Mouse (Mus musculus) thymus, postnatal 14 days (tissue): ENCODE data around the gene Zfp953.
"Not testable (repeated sequence)": the region's sequence is repeated elsewhere in the genome, so short reads cannot be mapped to it uniquely, and the experiment has no call there.

ENCODE experiments used
- DNase-seq: peaks from one replicate; pipeline ENCODE4 v3.0.0; 2021

Zfp953 gene

DNA sequence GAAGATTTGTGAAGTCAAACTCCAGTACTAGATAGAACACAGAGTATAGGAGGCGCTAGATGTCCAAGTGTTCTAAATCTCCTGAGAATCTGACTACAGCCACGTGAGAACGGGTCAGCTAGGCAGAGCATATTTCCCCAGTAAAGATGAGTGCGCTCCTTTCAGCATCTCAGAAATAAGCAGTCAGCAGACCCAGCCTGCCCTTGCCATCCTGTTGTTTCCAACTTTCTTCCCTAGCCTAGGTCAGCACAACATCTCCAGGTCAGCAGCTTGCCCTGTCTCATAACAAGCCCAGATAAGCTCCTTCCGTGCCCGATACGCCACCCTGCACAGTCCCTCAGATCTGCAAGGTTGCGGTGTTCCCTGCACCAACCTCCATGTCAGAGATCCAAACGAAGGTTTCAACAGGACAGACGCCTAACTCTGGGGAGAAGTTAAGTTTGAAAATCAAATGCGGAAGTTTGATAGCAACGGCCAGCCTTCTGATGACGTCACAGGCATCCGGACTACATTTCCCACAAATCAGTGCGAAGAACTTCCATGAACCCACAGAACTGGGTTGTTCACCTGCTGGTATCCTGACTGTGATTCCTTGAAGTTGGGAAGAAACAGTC, at the start of gene Zfp953, which contains the start of gene Gm28044:
Gene Zfp953, minus strand, starts transcription at position 475 of the 614 bp plus-strand sequence.
Gene Gm28044, minus strand, starts transcription at position 406 of the 614 bp plus-strand sequence.
- DNase-seq, result peak; percentile 89

DNA sequence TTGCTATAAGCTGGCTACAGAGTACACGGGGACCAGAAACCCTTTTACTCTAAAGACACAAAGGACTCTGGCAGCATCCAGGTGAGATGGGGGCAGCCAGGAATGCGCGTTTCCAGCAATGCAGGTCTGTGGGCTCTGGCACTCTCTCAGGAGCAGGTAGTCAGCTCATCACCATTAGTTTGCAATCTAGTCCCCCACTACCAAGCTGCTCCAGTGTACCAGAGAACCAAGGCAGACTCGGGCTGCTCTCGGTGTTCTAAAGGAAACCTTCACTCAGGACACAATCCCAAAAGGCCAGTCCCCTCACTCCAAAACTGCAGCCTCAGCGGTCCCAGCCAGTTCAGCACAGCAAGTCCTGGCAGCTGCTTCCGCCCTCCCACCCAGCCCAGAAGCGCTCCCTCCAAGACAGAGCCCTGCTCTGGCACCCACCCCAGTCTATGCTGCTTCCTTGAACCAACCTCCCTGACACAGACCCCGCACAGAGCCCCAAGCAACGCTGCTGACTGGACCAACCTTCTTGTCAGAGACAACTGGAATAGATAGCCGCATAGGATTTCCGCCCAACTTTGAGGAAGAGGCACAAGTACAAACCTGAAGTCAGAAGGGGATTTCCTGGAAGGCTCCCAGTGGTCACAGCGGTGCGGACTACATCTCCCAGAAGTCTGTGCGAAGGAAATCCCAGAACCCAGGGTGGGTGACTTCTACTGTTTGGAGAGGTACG, 38.9 kb upstream of the Zfp953 start, which contains the start of gene Zfp429:
Gene Zfp429, minus strand, starts transcription at position 637 of the 721 bp plus-strand sequence.
- peak; percentile 78 for DNase-seq

DNA sequence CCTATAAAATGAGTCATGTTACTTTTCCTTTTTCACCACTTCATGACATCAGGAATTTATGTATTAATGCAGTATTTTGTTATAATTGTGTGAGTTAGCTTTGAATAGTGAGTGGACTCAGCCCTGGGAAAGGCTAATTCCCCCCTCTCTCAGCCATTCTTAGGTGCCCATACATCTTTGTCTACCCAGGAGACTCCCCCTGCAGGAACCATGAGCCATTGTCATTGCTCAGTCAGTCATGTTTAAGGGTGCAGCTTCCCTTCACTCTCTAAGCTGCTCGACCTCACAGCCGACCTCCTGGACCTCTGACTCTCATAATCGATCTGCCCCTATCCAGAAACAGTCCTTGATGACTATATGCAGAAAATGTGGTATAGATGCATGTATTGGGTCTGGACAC, 15.8 kb upstream of the Zfp953 start:
- DNase-seq, result not testable (repeated sequence)

DNA sequence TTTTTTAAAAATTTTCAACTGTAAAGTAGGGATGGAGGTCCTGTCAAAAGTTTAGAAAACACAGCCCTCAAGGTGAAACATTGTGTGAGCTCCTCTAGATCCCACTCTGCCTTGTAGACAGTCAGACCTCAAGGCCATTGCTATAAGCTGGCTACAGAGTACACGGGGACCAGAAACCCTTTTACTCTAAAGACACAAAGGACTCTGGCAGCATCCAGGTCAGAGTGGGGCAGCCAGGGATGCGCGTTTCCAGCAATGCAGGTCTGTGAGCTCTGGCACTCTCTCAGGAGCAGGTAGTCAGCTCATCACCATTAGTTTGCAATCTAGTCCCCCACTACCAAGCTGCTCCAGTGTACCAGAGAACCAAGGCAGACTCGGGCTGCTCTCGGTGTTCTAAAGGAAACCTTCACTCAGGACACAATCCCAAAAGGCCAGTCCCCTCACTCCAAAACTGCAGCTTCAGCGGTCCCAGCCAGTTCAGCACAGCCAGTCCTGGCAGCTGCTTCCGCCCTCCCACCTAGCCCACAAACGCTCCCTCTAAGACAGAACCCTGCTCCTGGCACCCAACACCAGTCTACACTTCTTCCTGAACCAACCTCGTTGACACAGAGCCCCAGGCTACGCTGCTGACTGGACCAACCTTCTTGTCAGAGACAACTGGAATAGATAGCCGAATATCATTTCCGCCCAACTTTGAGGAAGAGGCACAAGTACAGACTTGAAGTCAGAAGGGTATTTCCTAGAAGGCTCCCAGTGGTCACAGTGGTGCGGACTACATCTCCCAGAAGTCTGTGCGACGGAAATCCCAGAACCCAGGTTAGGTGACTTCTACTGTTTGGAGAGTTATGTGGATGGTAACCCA, 14.9 kb upstream of the Zfp953 start, which contains the start of the genes Gm28041 and Zfp456:
Gene Gm28041, minus strand, starts transcription at position 684 of the 862 bp plus-strand sequence.
Gene Zfp456, minus strand, starts transcription at position 761 of the 862 bp plus-strand sequence.
- DNase-seq, result peak; percentile 82

DNA sequence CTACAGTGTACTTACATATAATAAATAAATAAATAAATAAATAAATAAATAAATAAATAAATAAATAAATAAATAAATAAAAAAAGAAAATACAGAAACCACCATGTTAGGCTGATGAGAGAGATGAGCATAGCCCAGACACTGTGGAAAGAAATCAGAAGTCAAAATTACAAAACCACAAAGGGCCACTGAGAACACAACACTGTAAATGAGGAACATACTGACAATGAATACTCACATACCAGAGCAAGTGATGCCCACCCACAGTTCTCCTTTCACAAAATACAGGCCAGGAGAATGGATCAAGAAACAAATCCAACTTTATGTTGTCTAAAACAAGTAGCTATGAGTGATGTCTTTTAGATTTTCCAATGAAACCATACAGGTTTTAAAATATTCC, 8.6 kb downstream of the Zfp953 start:
- no peak for DNase-seq

DNA sequence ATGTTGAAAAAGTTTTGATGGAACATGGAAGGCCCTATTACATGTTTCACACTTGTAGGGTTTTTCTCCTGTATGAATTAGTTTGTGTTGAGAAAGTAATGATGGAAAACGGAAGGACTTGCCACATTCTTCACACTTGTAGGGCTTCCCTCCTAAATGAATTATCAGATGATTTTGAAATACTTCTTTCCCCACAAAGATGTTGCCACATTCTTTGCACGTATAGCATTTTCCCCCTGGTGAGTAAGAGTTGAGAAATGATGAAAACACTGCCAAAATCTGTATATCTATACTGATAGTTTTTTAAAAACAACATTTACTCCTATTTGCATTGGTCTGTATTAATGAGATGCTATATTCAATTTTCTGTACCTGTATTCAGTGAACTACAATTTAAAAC, 17.0 kb downstream of the Zfp953 start:
- no peak for DNase-seq

DNA sequence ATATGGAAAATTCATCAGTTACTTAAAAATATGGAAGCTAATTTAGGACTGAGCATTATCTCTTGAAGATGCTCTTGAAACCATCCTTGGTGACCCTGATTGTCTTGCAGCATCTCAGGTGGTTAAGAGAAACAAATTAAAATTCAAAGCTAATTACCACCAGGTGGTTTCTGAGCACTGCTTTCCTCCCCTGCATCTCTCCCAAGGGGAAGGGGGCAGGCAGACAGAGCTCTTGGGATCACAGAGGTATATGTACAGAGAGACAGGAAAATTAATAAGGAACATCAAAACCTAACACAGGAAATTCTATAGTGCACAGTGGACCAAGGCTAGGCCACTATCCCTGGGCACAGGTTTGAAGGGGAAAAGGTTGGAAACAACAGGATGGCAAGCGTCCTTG, 27.5 kb downstream of the Zfp953 start:
- DNase-seq, result peak; percentile 6

DNA sequence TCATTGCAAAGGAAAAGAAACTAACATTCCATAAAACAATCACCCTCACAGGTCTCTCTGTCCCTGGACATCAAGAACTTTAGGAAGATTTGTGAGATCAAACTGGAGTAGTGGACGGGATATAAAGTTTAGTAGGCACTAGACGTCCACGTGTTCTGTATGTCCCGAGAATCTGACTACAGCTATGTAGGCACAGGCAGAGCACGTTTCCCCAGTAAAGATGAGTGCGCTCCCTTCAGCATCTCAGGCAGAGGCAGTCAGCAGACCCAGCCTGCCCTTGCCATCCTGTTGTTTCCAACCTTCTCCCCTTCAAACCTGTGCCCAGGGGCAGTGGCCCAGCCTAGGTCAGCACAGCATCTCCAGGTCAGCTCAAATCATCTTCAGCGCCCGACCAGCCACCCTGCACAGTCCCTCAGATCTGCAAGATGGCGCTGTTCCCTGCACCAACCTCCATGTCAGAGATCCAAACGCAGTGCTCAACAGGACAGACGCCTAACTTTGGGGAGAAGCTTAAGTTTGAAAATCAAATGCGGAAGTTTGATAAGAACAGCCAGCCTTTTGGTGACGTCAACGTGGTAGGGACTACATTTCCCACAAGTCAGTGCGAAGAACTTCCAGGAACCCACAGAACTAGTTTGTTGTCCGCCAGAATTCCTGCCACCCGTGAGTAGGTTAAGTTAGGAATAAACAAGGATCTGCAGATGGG, 28.2 kb downstream of the Zfp953 start, which contains the start of gene Zfp595:
Gene Zfp595, minus strand, starts transcription at position 552 of the 706 bp plus-strand sequence.
- peak; percentile 84 for DNase-seq

DNA sequence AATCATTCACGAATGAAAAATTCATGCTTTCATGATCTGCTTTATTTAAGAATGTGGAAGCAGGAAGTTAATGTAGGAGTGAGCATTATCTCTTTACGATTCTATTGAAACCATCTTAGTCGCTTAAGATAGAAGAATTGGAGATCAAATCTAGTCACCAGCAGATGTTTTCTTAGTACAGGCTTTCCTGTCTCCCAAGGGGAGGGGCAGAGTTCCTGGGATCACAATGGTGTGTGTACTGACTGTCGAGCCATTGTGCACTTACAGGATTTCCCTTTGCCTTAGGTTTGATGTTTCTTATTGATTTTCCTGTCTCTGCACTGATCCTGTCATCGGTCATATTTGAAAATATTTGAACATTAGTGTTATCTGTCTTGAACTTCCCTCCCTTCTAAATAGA, 53.7 kb downstream of the Zfp953 start:
- no peak for DNase-seq

DNA sequence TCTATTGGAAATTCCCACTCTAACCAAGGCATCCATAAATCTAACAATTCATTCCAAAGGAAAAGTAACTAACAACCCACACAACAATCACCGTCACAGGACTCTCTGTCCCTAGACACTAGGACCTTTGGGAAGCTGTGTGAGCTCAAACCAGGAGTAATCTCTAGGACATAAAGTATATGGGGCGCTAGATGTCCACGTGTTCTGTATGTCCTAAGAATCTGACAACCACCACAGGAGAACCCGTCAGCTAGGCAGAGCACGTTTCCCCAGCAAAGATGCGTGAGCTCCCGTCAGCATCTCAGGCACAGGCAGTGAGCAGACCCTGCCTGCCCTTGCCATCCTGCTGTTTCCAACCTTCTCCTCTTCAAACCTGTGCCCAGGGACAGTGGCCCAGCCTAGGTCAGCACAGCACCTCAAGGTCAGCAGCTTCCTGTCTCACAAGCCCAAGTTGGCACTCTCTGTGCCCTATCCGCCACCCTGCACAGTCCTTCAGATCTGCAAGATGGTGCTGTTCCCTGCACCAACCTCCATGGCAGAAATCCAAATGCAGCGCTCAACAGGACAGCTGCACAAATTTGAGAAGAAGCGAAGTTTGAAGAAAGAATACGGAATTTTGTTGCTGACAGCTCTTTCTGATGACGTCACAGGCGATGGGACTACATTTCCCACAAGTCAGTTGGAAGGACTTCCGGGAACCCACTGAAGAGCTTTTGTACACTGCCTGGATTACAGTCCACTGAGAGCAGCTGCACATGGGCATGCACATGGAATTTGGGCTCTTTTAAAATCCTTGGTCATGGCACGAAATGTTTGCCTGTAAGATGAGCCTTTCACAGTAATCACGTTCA, 54.4 kb downstream of the Zfp953 start, which contains the start of gene Zfp457:
Gene Zfp457, minus strand, starts transcription at position 664 of the 851 bp plus-strand sequence.
- peak; percentile 88 for DNase-seq
